Mouse (Mus musculus) retina, postnatal 1 day (tissue): ENCODE results near the gene Sox30.

Experiments
- DNase-seq: peaks from one replicate; pipeline ENCODE4 v3.0.0-alpha.2; 2012

Gene Sox30

GRCm38 (mm10) chr11:45979946-45980892, at the start of gene Sox30:
Sox30 (plus strand) TSS chr11:45980310.
- DNase-seq = peak; percentile 88

GRCm38 (mm10) chr11:45932771-45933170, 47.3 kb upstream of the Sox30 start:
- DNase-seq = no peak

GRCm38 (mm10) chr11:45937478-45937877, 42.6 kb upstream of the Sox30 start:
- no peak for DNase-seq

GRCm38 (mm10) chr11:45938917-45939316, 41.2 kb upstream of the Sox30 start:
- no peak for DNase-seq

GRCm38 (mm10) chr11:45942281-45942680, 37.8 kb upstream of the Sox30 start:
- no peak for DNase-seq

- DNase-seq = peak; percentile 15
Measured at GRCm38 (mm10) chr11:45943108-45943705, 36.9 kb upstream of the Sox30 start.

GRCm38 (mm10) chr11:45943891-45944642, 36.0 kb upstream of the Sox30 start:
- peak; percentile 44 for DNase-seq

- peak; percentile 94 for DNase-seq
Measured at GRCm38 (mm10) chr11:45944643-45945156, 35.4 kb upstream of the Sox30 start, which contains the start of gene Lsm11. Lsm11 (minus strand) TSS chr11:45944935.

GRCm38 (mm10) chr11:45946796-45947195, 33.3 kb upstream of the Sox30 start:
- no peak for DNase-seq

GRCm38 (mm10) chr11:45947491-45947890, 32.6 kb upstream of the Sox30 start:
- no peak for DNase-seq

- DNase-seq = peak; percentile 97
Measured at GRCm38 (mm10) chr11:45955127-45955627, 24.9 kb upstream of the Sox30 start, which contains the start of gene Thg1l. Thg1l (minus strand) TSS chr11:45955494.

GRCm38 (mm10) chr11:45959598-45959997, 20.5 kb upstream of the Sox30 start:
- DNase-seq = peak; percentile 64

- no peak for DNase-seq
Measured at GRCm38 (mm10) chr11:45960003-45960402, 20.1 kb upstream of the Sox30 start.

- peak; percentile 38 for DNase-seq
Measured at GRCm38 (mm10) chr11:45966896-45967295, 13.2 kb upstream of the Sox30 start.

GRCm38 (mm10) chr11:45968466-45968865, 11.6 kb upstream of the Sox30 start:
- DNase-seq = no peak

- no peak for DNase-seq
Measured at GRCm38 (mm10) chr11:45973635-45974034, 6.5 kb upstream of the Sox30 start.

GRCm38 (mm10) chr11:45974466-45974865, 5.6 kb upstream of the Sox30 start:
- DNase-seq = no peak

GRCm38 (mm10) chr11:45976061-45976460, 4.0 kb upstream of the Sox30 start:
- no peak for DNase-seq

- no peak for DNase-seq
Measured at GRCm38 (mm10) chr11:45980893-45981253, 763 bp downstream of the Sox30 start.

GRCm38 (mm10) chr11:45991604-45992003, 11.5 kb downstream of the Sox30 start:
- DNase-seq = peak; percentile 43

GRCm38 (mm10) chr11:45992087-45992486, 12.0 kb downstream of the Sox30 start:
- no peak for DNase-seq

GRCm38 (mm10) chr11:46016061-46016460, 36.0 kb downstream of the Sox30 start:
- peak; percentile 80 for DNase-seq

- DNase-seq = no peak
Measured at GRCm38 (mm10) chr11:46020246-46020645, 40.1 kb downstream of the Sox30 start.
